Mouse (Mus musculus) neural tube, embryonic 15.5 days (tissue): ENCODE data around the gene Zfp148. TPM values are rescaled to one million over a fixed set of nuclear protein-coding genes. Genes with fewer than 3 reads are reported as not detected.

ENCODE experiments used
- ATAC-seq: fragments of 200-750 bp; cut with Nextera tagmentation; 2 replicates; pipeline ENCODE4 v1.8.0; 2017; ENCODE audit warnings: mild to moderate bottlenecking, moderate TSS enrichment, moderate library complexity; ENCODE audit not compliant: low FRiP score
- H3K27ac ChIP-seq: fragments of 300-500 bp; sonication (generic); replicated peaks from 2 replicates; pipeline ENCODE4 v1.5.1; 2015; ENCODE audit warnings: mild to moderate bottlenecking, inconsistent platforms
- H3K27me3 ChIP-seq: fragments of 300-500 bp; sonication (generic); replicated peaks from 2 replicates; pipeline ENCODE4 v1.6.1; 2015; ENCODE audit warnings: inconsistent platforms
- H3K36me3 ChIP-seq: fragments of 300-500 bp; sonication (generic); 2 replicates; pipeline ENCODE4 v1.6.1; 2015; ENCODE audit warnings: inconsistent platforms
- H3K4me1 ChIP-seq: fragments of 300-500 bp; sonication (generic); 2 replicates; pipeline ENCODE4 v1.6.1; 2015; ENCODE audit warnings: inconsistent platforms
- H3K4me2 ChIP-seq: fragments of 300-500 bp; sonication (generic); 2 replicates; pipeline ENCODE4 v1.6.1; 2015; ENCODE audit warnings: inconsistent platforms, mild to moderate bottlenecking, moderate library complexity
- H3K4me3 ChIP-seq: fragments of 300-500 bp; sonication (generic); replicated peaks from 2 replicates; pipeline ENCODE4 v1.5.1; 2015; ENCODE audit warnings: mild to moderate bottlenecking, inconsistent platforms
- H3K9ac ChIP-seq: fragments of 300-500 bp; sonication (generic); replicated peaks from 2 replicates; pipeline ENCODE4 v1.6.1; 2015; ENCODE audit warnings: mild to moderate bottlenecking, inconsistent platforms
- H3K9me3 ChIP-seq: fragments of 300-500 bp; sonication (generic); replicated peaks from 2 replicates; pipeline ENCODE4 v1.6.1; 2016; ENCODE audit warnings: inconsistent platforms
- WGBS: fragments of 180-500 bp; shearing (Covaris S2); methylation state at CpG from one replicate; pipeline ENCODE4 v1.1.7; 2015; ENCODE audit warnings: mixed read lengths; 5-methylcytosine and 5-hydroxymethylcytosine counted together
- polyA plus RNA-seq: library from polyadenylated mRNA; unstranded; fragments of >200 nt; fragmentation: Nextera tagmentation; extraction: Ambion mirVana; gene quantifications from 2 replicates; pipeline ENCODE4 v1.2.1, GENCODE M21; 2015

Gene Zfp148
- polyA plus RNA-seq, 1 experiment from 2014 or later, result 43.3 TPM

DNA sequence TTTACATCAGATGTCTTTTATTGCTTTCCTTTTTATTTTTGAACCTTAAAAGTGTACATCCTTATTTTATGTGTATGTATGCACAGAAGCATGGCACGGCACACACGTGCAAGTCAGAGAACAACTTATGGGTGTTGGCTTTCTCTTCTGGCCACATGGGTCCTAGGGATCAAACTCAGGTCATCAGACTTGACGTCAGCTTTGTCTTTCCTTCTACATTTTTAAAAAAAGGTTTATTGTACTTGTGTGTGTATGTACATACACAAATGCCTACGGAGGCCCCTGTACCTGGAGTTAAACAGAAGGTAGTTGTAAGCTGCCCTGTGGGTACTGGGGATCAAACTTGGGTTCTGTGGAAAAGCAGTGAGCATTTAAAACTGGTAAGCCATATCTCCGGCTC is 35.0 kb downstream of the Zfp148 start:
- peaks cover 37% of the 10 kb centered on the region for H3K4me1 ChIP-seq
- WGBS, result 79% methylated on average over 5 of the region's 5 CpGs
- H3K9ac ChIP-seq, result no peak overlapping the region
- no peaks in the 10 kb centered on the region for H3K36me3 ChIP-seq
- H3K4me2 ChIP-seq, result no peak overlapping the region
- no peak overlapping the region for H3K27ac ChIP-seq
- no peak overlapping the region for H3K4me3 ChIP-seq
- H3K9me3 ChIP-seq, result no peaks in the 10 kb centered on the region
- H3K27me3 ChIP-seq, result no peaks in the 10 kb centered on the region
- ATAC-seq, result no peak

DNA sequence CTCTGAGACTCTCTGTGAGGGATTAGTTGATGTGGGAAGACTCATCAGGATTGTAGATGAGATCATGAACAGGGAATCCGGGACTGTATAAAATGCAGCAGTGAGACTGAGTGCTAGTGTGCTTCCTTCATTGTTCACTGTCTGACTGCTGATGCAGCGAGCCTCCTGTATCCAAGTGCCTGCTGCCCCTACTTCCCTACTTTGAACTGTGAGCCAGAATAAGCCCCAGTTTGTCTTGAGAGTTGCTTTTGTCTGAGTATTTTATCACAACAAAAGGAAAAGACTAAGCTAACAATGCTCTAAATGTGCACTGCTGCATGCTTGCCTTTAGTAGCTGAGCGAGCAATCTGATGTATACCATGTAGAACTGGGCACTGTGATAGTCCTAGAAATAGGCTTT is 47.7 kb downstream of the Zfp148 start:
- Histone ChIP-seq H3K36me3 (peaks cover 16% of the 10 kb centered on the region; the same call in 1 of the 2 replicates), H3K9ac (no peak overlapping the region), H3K4me3 (no peak overlapping the region), H3K4me2 (no peak overlapping the region), H3K4me1 (peaks cover 6% of the 10 kb centered on the region; the same call in 1 of the 2 replicates), H3K27me3 (no peaks in the 10 kb centered on the region), H3K27ac (peak overlapping the region; percentile 25; the same call in 1 of the 2 replicates), H3K9me3 (no peaks in the 10 kb centered on the region)
- no peak for ATAC-seq
- WGBS, result 48% methylated on average over 3 of the region's 3 CpGs

DNA sequence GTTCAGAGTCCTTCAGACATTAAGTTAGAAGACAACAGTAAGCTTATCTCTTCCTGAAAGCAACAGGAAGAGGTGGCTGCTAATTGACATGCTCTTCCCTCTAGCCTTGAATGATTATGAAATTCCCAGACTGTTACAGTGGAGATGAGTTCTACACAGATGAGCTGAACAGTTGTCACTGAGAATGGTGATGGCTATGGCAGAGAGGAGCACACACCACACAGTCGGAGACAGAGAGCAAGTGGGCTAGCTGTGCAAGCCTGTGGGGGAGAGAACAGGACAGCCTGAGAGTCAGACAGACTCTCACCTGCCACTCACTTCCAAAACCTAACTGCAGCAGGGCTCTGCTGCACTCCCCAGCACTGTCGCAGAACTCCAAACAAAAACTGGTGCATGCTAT is 51.0 kb downstream of the Zfp148 start:
- Histone ChIP-seq H3K9me3 (no peaks in the 10 kb centered on the region), H3K36me3 (peaks cover 24% of the 10 kb centered on the region), H3K4me3 (no peak overlapping the region), H3K9ac (no peak overlapping the region), H3K4me1 (peaks cover 6% of the 10 kb centered on the region; the same call in 1 of the 2 replicates), H3K27me3 (no peaks in the 10 kb centered on the region), H3K4me2 (no peak overlapping the region), H3K27ac (no peak overlapping the region)
- WGBS, result 94% methylated on average over 2 of the region's 2 CpGs
- no peak for ATAC-seq

DNA sequence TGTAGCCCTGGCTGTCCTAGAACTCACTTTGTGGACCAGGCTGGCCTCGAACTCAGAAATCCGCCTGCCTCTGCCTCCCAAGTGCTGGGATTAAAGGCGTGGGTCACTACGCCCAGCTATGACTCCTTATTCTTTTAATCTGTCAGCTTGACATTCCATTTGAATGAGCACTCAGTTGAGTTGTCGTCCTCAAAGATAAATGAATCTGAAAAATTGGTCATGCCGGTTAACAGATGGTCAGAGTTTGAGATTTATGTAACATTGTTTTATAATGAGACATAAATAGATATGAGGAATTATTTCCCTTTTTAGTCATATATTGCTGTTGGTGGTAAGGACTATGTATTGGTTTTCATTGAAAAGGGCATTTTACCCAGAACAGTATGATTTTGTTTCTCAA is 60.4 kb downstream of the Zfp148 start:
- no peaks in the 10 kb centered on the region for H3K27me3 ChIP-seq
- ATAC-seq, result no peak
- no peaks in the 10 kb centered on the region for H3K4me1 ChIP-seq
- no peak overlapping the region for H3K27ac ChIP-seq
- no peaks in the 10 kb centered on the region for H3K9me3 ChIP-seq
- H3K4me2 ChIP-seq, result no peak overlapping the region
- H3K4me3 ChIP-seq, result no peak overlapping the region
- H3K9ac ChIP-seq, result no peak overlapping the region
- WGBS, result 91% methylated on average over 6 of the region's 6 CpGs
- H3K36me3 ChIP-seq, result peaks cover 4% of the 10 kb centered on the region; the same call in 1 of the 2 replicates

DNA sequence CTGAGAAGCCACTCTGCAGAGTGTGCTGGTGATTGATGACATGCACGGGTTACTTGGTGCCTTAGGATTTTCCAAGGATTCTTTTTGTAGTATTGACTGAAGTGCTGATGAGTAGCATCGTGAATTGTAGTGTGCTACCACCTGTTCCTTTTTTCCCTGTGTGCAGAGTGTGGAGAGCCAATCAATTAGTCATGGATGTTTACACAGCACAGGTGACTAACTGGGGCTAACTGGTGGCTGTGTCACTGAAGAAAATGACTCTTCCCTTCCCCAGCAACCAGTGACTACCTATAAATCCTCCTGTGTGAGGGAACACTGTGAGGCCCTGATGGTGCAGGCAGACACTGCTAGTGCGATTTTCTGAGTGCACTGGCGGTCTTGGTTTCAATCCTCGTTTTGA is 66.2 kb downstream of the Zfp148 start:
- H3K4me1 ChIP-seq, result peaks cover 9% of the 10 kb centered on the region
- no peaks in the 10 kb centered on the region for H3K36me3 ChIP-seq
- 30% methylated on average over 5 of the region's 5 CpGs for WGBS
- H3K9ac ChIP-seq, result no peak overlapping the region
- H3K4me3 ChIP-seq, result no peak overlapping the region
- peak overlapping the region; percentile 52; the same call in 1 of the 2 replicates for H3K27ac ChIP-seq
- H3K27me3 ChIP-seq, result no peaks in the 10 kb centered on the region
- H3K9me3 ChIP-seq, result no peaks in the 10 kb centered on the region
- ATAC-seq, result no peak
- no peak overlapping the region for H3K4me2 ChIP-seq

DNA sequence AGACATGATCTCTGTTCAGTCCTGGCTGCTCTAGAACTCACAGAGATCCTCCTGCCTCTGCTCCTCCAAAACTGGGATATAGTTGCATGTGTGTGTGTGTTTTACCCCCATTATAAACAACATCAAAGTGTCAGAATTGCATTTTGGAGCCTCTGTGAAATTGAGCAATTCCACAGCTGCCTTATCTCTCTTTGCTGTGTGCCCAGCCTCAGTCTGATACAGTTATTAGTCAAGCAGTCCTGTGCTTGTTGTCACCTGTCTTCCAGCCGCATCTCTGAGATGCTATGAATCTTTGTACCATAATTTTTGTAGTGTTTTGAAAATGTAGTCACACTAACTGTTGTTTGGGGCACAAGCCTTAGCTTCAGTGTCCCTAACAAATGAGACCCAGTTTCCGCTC is 73.2 kb downstream of the Zfp148 start:
- Histone ChIP-seq H3K4me2 (no peak overlapping the region), H3K4me3 (no peak overlapping the region), H3K27me3 (no peaks in the 10 kb centered on the region), H3K36me3 (no peaks in the 10 kb centered on the region), H3K9me3 (no peaks in the 10 kb centered on the region), H3K4me1 (no peaks in the 10 kb centered on the region; the same call in 1 of the 2 replicates), H3K27ac (0 out of 2 replicates have a peak overlapping the region, but pooled peaks have one; percentile 48), H3K9ac (no peak overlapping the region)
- 85% methylated on average over 2 of the region's 2 CpGs for WGBS
- no peak for ATAC-seq

DNA sequence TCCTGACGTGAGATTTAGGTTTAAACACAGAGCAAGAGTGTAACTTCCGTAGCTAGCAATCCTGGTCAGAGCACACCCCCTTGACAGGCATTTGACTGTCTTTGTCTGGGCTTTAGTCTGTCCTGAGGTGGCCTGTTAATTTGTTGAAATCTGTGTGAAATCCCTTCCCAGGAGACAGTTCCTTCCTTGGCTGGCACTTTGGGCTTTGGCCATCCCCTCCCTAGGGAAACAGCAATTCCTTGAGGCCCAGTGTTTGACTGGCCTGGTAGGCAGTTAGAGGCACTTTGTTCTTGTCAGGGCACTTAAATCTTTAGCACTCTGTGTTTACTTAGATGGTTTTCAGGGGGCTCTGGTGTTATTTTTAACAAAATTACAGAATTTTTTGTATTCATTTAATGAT is 73.7 kb downstream of the Zfp148 start:
- H3K9me3 ChIP-seq, result no peaks in the 10 kb centered on the region
- H3K9ac ChIP-seq, result no peak overlapping the region
- H3K27ac ChIP-seq, result 0 out of 2 replicates have a peak overlapping the region, but pooled peaks have one; percentile 48
- no peak overlapping the region for H3K4me3 ChIP-seq
- H3K36me3 ChIP-seq, result peaks cover 3% of the 10 kb centered on the region; the same call in 1 of the 2 replicates
- no peaks in the 10 kb centered on the region for H3K27me3 ChIP-seq
- ATAC-seq, result no peak
- 59% methylated on average over 2 of the region's 2 CpGs for WGBS
- no peaks in the 10 kb centered on the region; the same call in 1 of the 2 replicates for H3K4me1 ChIP-seq
- H3K4me2 ChIP-seq, result no peak overlapping the region

DNA sequence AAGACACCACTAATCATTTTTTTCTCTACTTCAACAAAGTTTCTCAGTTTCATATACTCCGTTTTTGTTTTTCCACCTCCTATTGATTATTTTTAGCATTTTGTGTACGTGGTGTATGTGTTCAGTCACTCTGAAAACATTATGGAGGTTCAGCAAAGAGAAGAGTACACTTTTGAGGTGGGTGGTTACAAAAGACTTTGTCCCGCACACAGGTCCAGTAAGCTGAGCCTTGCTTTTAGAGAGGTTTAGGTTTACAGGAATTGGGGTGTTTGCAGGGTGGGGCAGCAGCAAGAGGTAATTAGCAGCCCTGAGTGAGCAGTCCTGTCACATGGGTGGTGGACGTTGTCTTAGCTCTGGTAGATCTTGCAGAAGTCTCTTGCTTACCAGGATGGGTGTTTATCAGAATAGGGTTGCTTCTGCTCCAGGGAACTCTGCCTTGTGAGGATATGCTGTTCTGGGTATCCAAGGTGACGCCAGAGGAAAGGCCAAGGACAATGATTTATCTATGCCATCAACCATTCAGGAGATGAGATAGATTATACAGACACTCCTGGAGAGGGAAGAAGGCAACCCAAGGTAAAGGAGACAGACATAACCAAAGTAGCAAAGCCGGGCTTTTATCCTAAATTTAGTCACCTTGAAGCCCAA is 74.8 kb downstream of the Zfp148 start:
- no peak overlapping the region for H3K4me3 ChIP-seq
- H3K4me1 ChIP-seq, result no peaks in the 10 kb centered on the region; the same call in 1 of the 2 replicates
- no peaks in the 10 kb centered on the region for H3K27me3 ChIP-seq
- WGBS, result 83% methylated on average over 6 of the region's 6 CpGs
- no peaks in the 10 kb centered on the region for H3K9me3 ChIP-seq
- ATAC-seq, result no peak
- H3K4me2 ChIP-seq, result no peak overlapping the region
- no peak overlapping the region for H3K9ac ChIP-seq
- H3K27ac ChIP-seq, result no peak overlapping the region; the same call in 1 of the 2 replicates
- H3K36me3 ChIP-seq, result peaks cover 5% of the 10 kb centered on the region; the same call in 1 of the 2 replicates

DNA sequence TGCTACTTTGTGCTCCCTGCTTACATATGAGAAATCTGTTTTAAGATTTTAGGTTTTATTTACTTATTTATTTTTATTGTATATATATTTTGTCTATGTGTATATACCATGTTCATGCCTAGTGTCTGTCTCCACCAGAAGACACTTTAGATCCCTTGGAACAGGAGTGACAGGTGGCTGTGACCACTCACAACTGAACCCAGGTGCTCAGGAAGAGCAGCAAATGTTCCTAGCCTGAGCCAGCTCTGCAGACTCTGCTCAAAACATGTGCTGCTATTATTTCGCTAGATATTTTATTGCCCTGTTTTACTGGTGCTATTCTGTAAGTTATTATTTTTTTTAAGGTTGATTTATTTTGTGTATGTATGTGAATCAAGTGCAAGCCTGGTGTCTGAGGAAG is 78.5 kb downstream of the Zfp148 start:
- Histone ChIP-seq H3K4me2 (no peak overlapping the region), H3K9ac (no peak overlapping the region), H3K27ac (no peak overlapping the region), H3K4me1 (no peaks in the 10 kb centered on the region; the same call in 1 of the 2 replicates), H3K9me3 (no peaks in the 10 kb centered on the region), H3K4me3 (no peak overlapping the region), H3K27me3 (no peaks in the 10 kb centered on the region), H3K36me3 (peaks cover 5% of the 10 kb centered on the region; the same call in 1 of the 2 replicates)
- WGBS, result 94% methylated on average over 1 of the region's 1 CpGs
- no peak for ATAC-seq

DNA sequence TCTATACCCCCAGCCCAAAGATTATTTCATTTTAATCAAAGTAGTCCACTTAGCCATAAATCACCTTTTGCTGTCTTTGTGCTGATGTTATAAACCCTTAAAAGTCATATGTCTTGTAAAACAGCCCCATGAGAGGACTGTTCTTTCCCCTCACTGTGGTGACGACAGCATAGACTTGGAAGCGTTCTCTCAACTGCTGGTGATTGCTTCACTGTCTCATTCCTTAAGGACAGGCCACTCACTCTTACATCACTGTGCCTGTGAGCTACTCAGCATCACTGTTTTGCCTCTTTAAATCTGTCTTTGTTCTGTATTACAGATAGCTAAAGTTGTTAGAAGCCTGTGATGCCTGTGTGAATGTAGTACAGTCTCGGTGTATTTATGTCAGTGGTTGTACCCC is 80.8 kb downstream of the Zfp148 start:
- peaks cover 3% of the 10 kb centered on the region; the same call in 1 of the 2 replicates for H3K4me1 ChIP-seq
- no peak for ATAC-seq
- 61% methylated on average over 3 of the region's 3 CpGs for WGBS

DNA sequence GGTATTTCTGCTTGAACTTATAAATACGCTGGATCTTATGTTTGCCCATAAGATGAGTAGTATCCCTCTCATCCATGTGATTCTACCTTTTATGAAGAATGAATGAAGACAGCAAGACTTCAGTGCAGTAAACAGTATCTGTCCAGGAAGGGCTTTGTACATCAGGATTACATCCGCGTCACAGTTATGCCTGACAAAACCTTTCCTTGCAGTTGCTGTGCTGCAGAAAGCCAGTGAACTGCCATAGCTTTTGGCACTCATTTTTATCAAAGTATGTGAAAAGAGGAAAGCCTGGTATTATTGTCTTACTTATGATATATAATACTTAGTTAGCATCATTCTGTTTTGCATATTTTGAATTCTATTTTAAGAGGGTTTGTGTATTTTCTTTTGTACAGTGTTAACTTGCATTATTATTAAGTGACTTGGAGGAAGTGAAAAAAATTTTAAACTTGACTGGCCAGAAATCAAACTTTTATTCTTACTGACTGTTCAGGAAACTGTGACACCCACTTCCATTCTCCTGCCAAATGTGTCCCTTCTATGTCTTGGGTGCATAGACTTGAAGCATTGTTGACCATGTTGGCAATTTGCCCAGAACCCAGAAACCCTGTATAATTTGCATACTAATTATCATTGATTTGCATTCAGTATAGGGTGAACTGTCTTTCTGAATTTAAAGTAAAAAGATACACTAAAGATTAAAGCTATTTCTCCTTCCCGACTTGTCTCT is 84.0 kb downstream of the Zfp148 start:
- no peak overlapping the region for H3K4me2 ChIP-seq
- no peak for ATAC-seq
- no peaks in the 10 kb centered on the region for H3K27me3 ChIP-seq
- 56% methylated on average over 4 of the region's 4 CpGs for WGBS
- no peak overlapping the region for H3K9ac ChIP-seq
- H3K9me3 ChIP-seq, result no peaks in the 10 kb centered on the region
- no peak overlapping the region for H3K4me3 ChIP-seq
- H3K36me3 ChIP-seq, result 0 out of 2 replicates have a peak, but pooled peaks cover 3% of the 10 kb centered on the region
- H3K27ac ChIP-seq, result peak overlapping the region; percentile 68
- 0 out of 2 replicates have a peak, but pooled peaks cover 6% of the 10 kb centered on the region for H3K4me1 ChIP-seq

More for the DNA sequence above, 80.8 kb downstream of the Zfp148 start:
- Histone ChIP-seq H3K36me3 (peaks cover 5% of the 10 kb centered on the region; the same call in 1 of the 2 replicates), H3K27me3 (no peaks in the 10 kb centered on the region), H3K9ac (no peak overlapping the region), H3K4me3 (no peak overlapping the region), H3K9me3 (no peaks in the 10 kb centered on the region), H3K27ac (no peak overlapping the region), H3K4me2 (no peak overlapping the region)

DNA sequence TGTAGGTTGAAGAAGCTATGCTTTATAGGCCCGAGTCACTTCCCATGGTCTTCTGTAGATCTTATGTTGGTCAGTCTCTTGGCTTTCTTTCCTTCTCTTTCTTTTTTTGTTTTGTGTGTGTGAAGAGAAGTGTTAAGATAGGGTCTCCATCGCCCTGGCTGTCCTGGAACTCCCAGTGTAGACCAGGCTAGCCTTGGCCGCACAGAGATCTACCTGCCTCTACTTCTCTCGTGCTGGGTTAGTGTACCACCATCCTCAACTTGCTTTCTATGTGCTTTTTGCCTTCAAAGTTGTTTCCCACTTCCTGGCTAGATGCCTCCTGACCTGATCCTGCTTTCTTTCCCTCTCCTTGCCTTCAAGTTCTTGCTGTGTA is 84.6 kb downstream of the Zfp148 start:
- Histone ChIP-seq H3K4me1 (0 out of 2 replicates have a peak, but pooled peaks cover 6% of the 10 kb centered on the region), H3K27me3 (no peaks in the 10 kb centered on the region), H3K4me2 (no peak overlapping the region), H3K27ac (peak overlapping the region; percentile 38), H3K9ac (no peak overlapping the region), H3K36me3 (0 out of 2 replicates have a peak, but pooled peaks cover 3% of the 10 kb centered on the region), H3K9me3 (no peaks in the 10 kb centered on the region), H3K4me3 (no peak overlapping the region)
- no peak for ATAC-seq
- 64% methylated on average over 4 of the region's 4 CpGs for WGBS
